ENCODE assay signal across 24 mouse cellular contexts in genomic region chr13:34269376-34269991, GRCm38 (mm10).
DNase-seq lines count a peak whose midpoint lies in the region; ATAC-seq and TF ChIP-seq lines count a peak whose summit lies in the region.
"Had no signal": no experiment of that assay in that cellular context is flagged by ENCODE, and none has a peak within 500 bp of the region (broad histone marks: within the 10 kb centered on the region; RNA-seq: fewer than 3 reads in every experiment).

No protein-coding gene starts in this region.

- no peaks in the 10 kb centered on the region for H3K36me3 ChIP-seq in forebrain, postnatal 0 days (ENCODE audit: insufficient read depth)
- H3K36me3 ChIP-seq in forebrain, embryonic 12.5 days (replicated peaks), result peaks cover 6% of the 10 kb centered on the region; the same call in 1 of the 2 replicates
- H3K36me3 ChIP-seq in neural tube, embryonic 12.5 days, result no peaks in the 10 kb centered on the region
- no peaks in the 10 kb centered on the region for H3K36me3 ChIP-seq in midbrain, embryonic 16.5 days (ENCODE audit: control insufficient read depth, insufficient read depth, low read length)
- H3K36me3 ChIP-seq in heart, embryonic 11.5 days (ENCODE audit: control insufficient read depth, insufficient read depth, low read length), result no peaks in the 10 kb centered on the region
- H3K36me3 ChIP-seq: heart, embryonic 13.5 days; stomach, embryonic 15.5 days had no signal

- H3K9me3 ChIP-seq in forebrain, postnatal 0 days (ENCODE audit: low read length), result no peaks in the 10 kb centered on the region
- no peaks in the 10 kb centered on the region for H3K9me3 ChIP-seq in forebrain, embryonic 12.5 days
- no peaks in the 10 kb centered on the region for H3K9me3 ChIP-seq in neural tube, embryonic 12.5 days
- no peaks in the 10 kb centered on the region for H3K9me3 ChIP-seq in midbrain, embryonic 16.5 days (replicated peaks; ENCODE audit: control insufficient read depth, low read length, poor library complexity, severe bottlenecking)
- no peaks in the 10 kb centered on the region for H3K9me3 ChIP-seq in heart, embryonic 11.5 days (replicated peaks; ENCODE audit: control insufficient read depth, low read length)
- H3K9me3 ChIP-seq: embryonic facial prominence, embryonic 10.5 days; heart, embryonic 13.5 days; liver, embryonic 12.5 days; stomach, embryonic 15.5 days had no signal

- H3K27ac ChIP-seq in forebrain, postnatal 0 days (ENCODE audit: low read depth, low read length), result no peak overlapping the region
- H3K27ac ChIP-seq in forebrain, embryonic 12.5 days, result no peak overlapping the region
- no peak overlapping the region for H3K27ac ChIP-seq in neural tube, embryonic 12.5 days
- H3K27ac ChIP-seq in midbrain, embryonic 16.5 days (ENCODE audit: low read length), result peak overlapping the region; percentile 31; the same call in 1 of the 2 replicates
- no peak overlapping the region for H3K27ac ChIP-seq in heart, embryonic 11.5 days (ENCODE audit: low read depth, low read length)
- H3K27ac ChIP-seq: embryonic facial prominence, embryonic 10.5 days; heart, embryonic 13.5 days; layer of hippocampus, adult 2 months; stomach, embryonic 15.5 days had no signal

- WGBS in forebrain, postnatal 0 days, result 20% methylated on average over 2 of the region's 2 CpGs
- WGBS in forebrain, embryonic 12.5 days, result 45% methylated on average over 2 of the region's 2 CpGs
- WGBS in neural tube, embryonic 12.5 days, result 63% methylated on average over 2 of the region's 2 CpGs
- WGBS in midbrain, embryonic 16.5 days, result 16% methylated on average over 2 of the region's 2 CpGs
- 85% methylated on average over 2 of the region's 2 CpGs for WGBS in heart, embryonic 11.5 days (ENCODE audit: insufficient replicate concordance)

- peak; percentile 43; the same call in 1 of the 2 replicates for ATAC-seq in forebrain, postnatal 0 days
- ATAC-seq in forebrain, embryonic 12.5 days (ENCODE audit: low FRiP score), result no peak
- ATAC-seq in neural tube, embryonic 12.5 days (ENCODE audit: low FRiP score, low read depth), result 0 out of 2 replicates have a peak, but pooled peaks have one; percentile 48
- ATAC-seq in midbrain, embryonic 16.5 days, result peak; percentile 49
- no peak for ATAC-seq in heart, embryonic 11.5 days (replicated peaks; ENCODE audit: insufficient number of reproducible peaks, low FRiP score, low TSS enrichment)
- ATAC-seq: inflammation-experienced regulatory T-cells, adult 6 months; liver, embryonic 12.5 days had no signal

- H3K27me3 ChIP-seq in forebrain, postnatal 0 days (ENCODE audit: insufficient read depth, low read length), result no peaks in the 10 kb centered on the region
- no peaks in the 10 kb centered on the region for H3K27me3 ChIP-seq in forebrain, embryonic 12.5 days
- H3K27me3 ChIP-seq in neural tube, embryonic 12.5 days (replicated peaks), result no peaks in the 10 kb centered on the region
- no peaks in the 10 kb centered on the region for H3K27me3 ChIP-seq in midbrain, embryonic 16.5 days (ENCODE audit: control insufficient read depth, insufficient read depth, low read depth, low read length)
- no peaks in the 10 kb centered on the region for H3K27me3 ChIP-seq in heart, embryonic 11.5 days (ENCODE audit: control insufficient read depth, insufficient read depth, low read length)
- H3K27me3 ChIP-seq: heart, embryonic 13.5 days; liver, embryonic 12.5 days; stomach, embryonic 15.5 days had no signal

- peaks cover 7% of the 10 kb centered on the region; the same call in 1 of the 2 replicates for H3K4me1 ChIP-seq in forebrain, postnatal 0 days (ENCODE audit: insufficient read depth)
- peaks cover 43% of the 10 kb centered on the region for H3K4me1 ChIP-seq in forebrain, embryonic 12.5 days
- peaks cover 24% of the 10 kb centered on the region for H3K4me1 ChIP-seq in neural tube, embryonic 12.5 days
- peaks cover 22% of the 10 kb centered on the region for H3K4me1 ChIP-seq in midbrain, embryonic 16.5 days (ENCODE audit: control insufficient read depth, insufficient read depth, low read length)
- H3K4me1 ChIP-seq in heart, embryonic 11.5 days (ENCODE audit: control insufficient read depth, insufficient read depth, low read length), result peaks cover 3% of the 10 kb centered on the region; the same call in 1 of the 2 replicates

- no peak overlapping the region for H3K4me2 ChIP-seq in forebrain, postnatal 0 days (ENCODE audit: low read depth)
- H3K4me2 ChIP-seq in forebrain, embryonic 12.5 days, result no peak overlapping the region
- H3K4me2 ChIP-seq in neural tube, embryonic 12.5 days (replicated peaks), result no peak overlapping the region
- H3K4me2 ChIP-seq in midbrain, embryonic 16.5 days (ENCODE audit: low read length), result no peak overlapping the region
- no peak overlapping the region for H3K4me2 ChIP-seq in heart, embryonic 11.5 days
- H3K4me2 ChIP-seq: heart, embryonic 13.5 days; stomach, embryonic 15.5 days had no signal

- H3K4me3 ChIP-seq in forebrain, postnatal 0 days (ENCODE audit: low read depth, low read length), result no peak overlapping the region
- no peak overlapping the region for H3K4me3 ChIP-seq in forebrain, embryonic 12.5 days (replicated peaks)
- H3K4me3 ChIP-seq in neural tube, embryonic 12.5 days, result no peak overlapping the region
- no peak overlapping the region for H3K4me3 ChIP-seq in midbrain, embryonic 16.5 days (ENCODE audit: low read depth, low read length)
- H3K4me3 ChIP-seq in heart, embryonic 11.5 days (ENCODE audit: low read depth, low read length), result no peak overlapping the region
- H3K4me3 ChIP-seq: embryonic facial prominence, embryonic 10.5 days; heart, embryonic 13.5 days; layer of hippocampus, adult 2 months; liver, embryonic 12.5 days; stomach, embryonic 15.5 days had no signal

- no peak overlapping the region for H3K9ac ChIP-seq in forebrain, postnatal 0 days
- no peak overlapping the region for H3K9ac ChIP-seq in forebrain, embryonic 12.5 days
- H3K9ac ChIP-seq in neural tube, embryonic 12.5 days, result no peak overlapping the region
- no peak overlapping the region for H3K9ac ChIP-seq in midbrain, embryonic 16.5 days (ENCODE audit: low read depth, low read length)
- H3K9ac ChIP-seq in heart, embryonic 11.5 days (ENCODE audit: low read depth, low read length), result no peak overlapping the region
- H3K9ac ChIP-seq: heart, embryonic 13.5 days; stomach, embryonic 15.5 days had no signal

- no peak for TF ChIP-seq CTCF in forebrain, postnatal 0 days (IDR thresholded peaks at IDR 0.05; ENCODE audit: low read depth)

- no peak for DNase-seq in forebrain, postnatal 0 days
- no peak for DNase-seq in neural tube, embryonic 10.5 days (ENCODE audit: extremely low spot score, low spot score)
- no peak for DNase-seq in kidney, adult 9 months
- DNase-seq: adrenal gland, adult 2 months; cerebellum, adult 11-12 months; gastrocnemius, postnatal 14 days; kidney, adult 2 months; kidney, postnatal 14 days; layer of hippocampus, postnatal 36 days; lung, adult 18-20 months; lung, postnatal 10 days; right cerebral cortex, adult 18-20 months; right cerebral cortex, postnatal 4 days; thymus, postnatal 25 days had no signal

Comparison
In these comparisons a context has a peak if more than half of its experiments do, and no peak if none do; other contexts are left out.
1. ATAC-seq: peak in forebrain, postnatal 0 days (single experiment), neural tube, embryonic 12.5 days (single experiment) and midbrain, embryonic 16.5 days (single experiment); none in forebrain, embryonic 12.5 days (single experiment) and heart, embryonic 11.5 days (single experiment).